Mouse (Mus musculus): Measurements from ENCODE around the gene Ghrh. TPM values are rescaled to one million over a fixed set of nuclear protein-coding genes. Genes with fewer than 3 reads are reported as not detected.
A peak's percentile ranks its signal among the peaks of the same experiment; 100 is the strongest.

The Ghrh gene
- total and polyA plus RNA-seq, 2 experiments from 2014 or later, result 1.0 TPM; not detected in 1

DNA sequence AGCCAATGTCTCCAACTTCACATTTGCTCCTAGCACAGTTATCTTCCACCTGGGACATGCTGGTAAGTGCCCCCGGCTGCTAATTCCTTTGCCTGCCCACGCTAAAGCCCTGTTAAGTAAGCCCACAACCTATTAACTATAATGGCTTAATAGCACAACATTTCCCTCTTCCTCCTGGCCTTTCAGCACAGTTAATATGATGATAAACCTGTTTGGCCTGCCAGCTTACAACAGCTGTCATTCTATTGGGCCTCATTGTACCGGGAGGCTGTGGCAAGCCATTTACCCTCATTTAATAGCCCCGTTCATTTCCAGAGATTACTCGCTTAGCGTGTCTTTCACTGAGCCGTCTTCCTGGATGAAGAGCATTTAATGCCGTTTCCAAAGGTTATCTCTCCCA, 27.2 kb downstream of the Ghrh start:
- peaks cover 49% of the 10 kb centered on the region for H3K36me3 ChIP-seq (ENCODE audit: insufficient read depth, low read length)
- DNase-seq (ENCODE audit: low spot score) (no peak), ATAC-seq (no peak)
- H3K4me2 ChIP-seq (ENCODE audit: low read depth, low read length), result no peak overlapping the region
- WGBS, result 70% methylated on average over 8 of the region's 8 CpGs
- no peaks in the 10 kb centered on the region for H3K9me3 ChIP-seq (ENCODE audit: low read length)
- no peak overlapping the region for H3K27ac ChIP-seq
- no peak for TF ChIP-seq CTCF (IDR thresholded peaks at IDR 0.05; ENCODE audit: low read depth)
- no peaks in the 10 kb centered on the region for H3K27me3 ChIP-seq (ENCODE audit: insufficient read depth, low read length)
- H3K4me1 ChIP-seq (ENCODE audit: insufficient read depth, low read length), result 0 out of 2 replicates have a peak, but pooled peaks cover 3% of the 10 kb centered on the region
- H3K4me3 ChIP-seq (ENCODE audit: low read length), result no peak overlapping the region
- no peak overlapping the region for H3K9ac ChIP-seq (replicated peaks; ENCODE audit: low read length)

GRCm38 (mm10) chr2:157317220-157317619, 30.1 kb downstream of the Ghrh start:
- Histone ChIP-seq H3K27ac (no peak overlapping the region), H3K4me2 (ENCODE audit: low read depth, low read length) (no peak overlapping the region), H3K9me3 (ENCODE audit: low read length) (no peaks in the 10 kb centered on the region), H3K4me1 (ENCODE audit: insufficient read depth, low read length) (peaks cover 4% of the 10 kb centered on the region; the same call in 1 of the 2 replicates), H3K36me3 (ENCODE audit: insufficient read depth, low read length) (peaks cover 37% of the 10 kb centered on the region), H3K4me3 (ENCODE audit: low read length) (no peak overlapping the region), H3K9ac (replicated peaks; ENCODE audit: low read length) (no peak overlapping the region), H3K27me3 (ENCODE audit: insufficient read depth, low read length) (no peaks in the 10 kb centered on the region)
- no peak for TF ChIP-seq CTCF (IDR thresholded peaks at IDR 0.05; ENCODE audit: low read depth)
- ATAC-seq (no peak), DNase-seq (ENCODE audit: low spot score) (no peak)
- WGBS, result 76% methylated on average over 6 of the region's 6 CpGs

DNA sequence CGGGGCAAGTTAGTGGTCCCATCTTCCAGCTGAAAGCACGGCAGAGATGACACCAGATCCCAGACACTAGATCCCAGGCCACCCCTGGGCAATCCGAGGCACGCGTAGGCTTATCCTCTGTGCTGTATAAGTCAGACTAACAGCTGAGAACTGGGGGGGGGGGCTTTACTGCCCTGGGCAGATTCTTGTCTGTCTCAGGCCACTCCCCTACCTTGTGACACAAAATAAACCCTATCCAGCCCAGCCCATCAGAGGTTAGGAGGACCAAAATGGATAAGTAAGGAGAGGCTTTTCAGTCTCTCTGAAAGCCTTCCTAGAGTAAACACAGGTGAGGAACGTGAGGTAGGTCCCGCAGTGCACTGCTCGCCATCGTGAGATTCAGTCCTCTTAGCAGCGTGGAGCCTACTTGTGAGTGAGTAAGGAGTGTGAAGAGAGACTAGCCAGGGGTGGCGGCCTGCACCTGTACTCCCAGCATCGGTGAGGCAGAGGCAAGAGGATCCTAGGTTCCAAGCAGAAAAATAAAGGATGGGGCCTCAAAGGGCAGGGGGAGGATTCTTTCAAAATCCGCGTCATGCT, 30.9 kb downstream of the Ghrh start:
- 82% methylated on average over 14 of the region's 14 CpGs for WGBS
- Histone ChIP-seq H3K36me3 (ENCODE audit: insufficient read depth, low read length) (peaks cover 35% of the 10 kb centered on the region), H3K9me3 (ENCODE audit: low read length) (no peaks in the 10 kb centered on the region), H3K4me3 (ENCODE audit: low read length) (no peak overlapping the region), H3K4me1 (ENCODE audit: insufficient read depth, low read length) (peaks cover 4% of the 10 kb centered on the region; the same call in 1 of the 2 replicates), H3K4me2 (ENCODE audit: low read depth, low read length) (no peak overlapping the region), H3K9ac (replicated peaks; ENCODE audit: low read length) (no peak overlapping the region), H3K27ac (no peak overlapping the region), H3K27me3 (ENCODE audit: insufficient read depth, low read length) (no peaks in the 10 kb centered on the region)
- ATAC-seq, result no peak
- DNase-seq (ENCODE audit: low spot score), result no peak
- no peak for TF ChIP-seq CTCF (IDR thresholded peaks at IDR 0.05; ENCODE audit: low read depth)

DNA sequence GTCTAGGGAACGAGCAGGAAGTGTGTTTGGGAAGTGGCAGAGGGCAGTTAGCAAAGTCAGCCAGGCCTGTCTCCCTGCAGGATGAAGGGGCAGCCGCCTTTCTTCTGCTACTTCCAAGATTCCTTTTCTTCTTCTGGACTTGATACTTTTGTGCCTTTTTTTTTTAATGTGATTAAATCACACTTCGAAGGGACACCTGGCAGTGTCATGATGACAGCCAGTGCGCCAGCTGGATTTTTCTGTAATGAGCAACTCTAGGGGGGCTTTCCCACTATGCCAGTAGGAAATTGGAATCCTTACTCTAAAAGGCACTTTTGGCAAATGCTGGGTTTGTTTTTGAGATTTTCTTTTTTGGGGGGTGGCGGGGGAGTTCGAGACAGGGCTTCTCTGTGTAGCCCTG, 31.8 kb downstream of the Ghrh start:
- peaks cover 4% of the 10 kb centered on the region; the same call in 1 of the 2 replicates for H3K4me1 ChIP-seq (ENCODE audit: insufficient read depth, low read length)
- H3K27ac ChIP-seq, result 0 out of 2 replicates have a peak overlapping the region, but pooled peaks have one; percentile 68
- peaks cover 35% of the 10 kb centered on the region for H3K36me3 ChIP-seq (ENCODE audit: insufficient read depth, low read length)
- no peak overlapping the region for H3K4me3 ChIP-seq (ENCODE audit: low read length)
- no peaks in the 10 kb centered on the region for H3K27me3 ChIP-seq (ENCODE audit: insufficient read depth, low read length)
- H3K9ac ChIP-seq (replicated peaks; ENCODE audit: low read length), result no peak overlapping the region
- no peak for DNase-seq (ENCODE audit: low spot score)
- WGBS, result 71% methylated on average over 6 of the region's 6 CpGs
- TF ChIP-seq CTCF (IDR thresholded peaks at IDR 0.05; ENCODE audit: low read depth), result no peak
- no peaks in the 10 kb centered on the region for H3K9me3 ChIP-seq (ENCODE audit: low read length)
- no peak for ATAC-seq
- no peak overlapping the region for H3K4me2 ChIP-seq (ENCODE audit: low read depth, low read length)

- Histone ChIP-seq H3K4me1 (ENCODE audit: insufficient read depth, low read length) (peaks cover 4% of the 10 kb centered on the region; the same call in 1 of the 2 replicates), H3K4me2 (ENCODE audit: low read depth, low read length) (no peak overlapping the region), H3K9me3 (ENCODE audit: low read length) (no peaks in the 10 kb centered on the region), H3K9ac (replicated peaks; ENCODE audit: low read length) (no peak overlapping the region), H3K27ac (peak overlapping the region; percentile 68), H3K27me3 (ENCODE audit: insufficient read depth, low read length) (no peaks in the 10 kb centered on the region), H3K36me3 (ENCODE audit: insufficient read depth, low read length) (peaks cover 40% of the 10 kb centered on the region), H3K4me3 (ENCODE audit: low read length) (no peak overlapping the region)
- 31% methylated on average over 7 of the region's 7 CpGs for WGBS
- TF ChIP-seq CTCF (IDR thresholded peaks at IDR 0.05; ENCODE audit: low read depth), result no peak
- DNase-seq (ENCODE audit: low spot score) (peak; percentile 84), ATAC-seq (peak; percentile 67)
Measured at GRCm38 (mm10) chr2:157314310-157314709, 33.0 kb downstream of the Ghrh start.

DNA sequence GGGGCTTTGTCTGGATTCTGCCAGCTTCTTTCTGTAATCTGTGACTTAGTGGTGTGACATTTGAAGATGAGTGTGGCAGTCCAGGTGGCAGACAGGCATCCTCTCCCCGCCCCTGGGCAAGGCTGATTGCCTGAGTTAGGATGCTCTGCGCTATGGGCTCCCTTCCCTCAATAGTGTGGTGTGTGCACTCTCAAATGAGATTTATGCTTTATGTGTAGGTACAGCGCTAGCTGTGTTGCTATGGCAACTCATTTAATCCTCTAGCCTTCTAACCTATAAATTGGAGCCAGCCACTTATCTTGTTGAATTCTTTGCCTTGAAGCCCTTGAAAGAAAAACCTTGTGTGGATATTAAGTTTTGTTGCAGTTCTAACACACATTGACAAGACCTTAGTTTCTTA, 33.6 kb downstream of the Ghrh start:
- Histone ChIP-seq H3K27me3 (ENCODE audit: insufficient read depth, low read length) (no peaks in the 10 kb centered on the region), H3K4me1 (ENCODE audit: insufficient read depth, low read length) (peaks cover 4% of the 10 kb centered on the region; the same call in 1 of the 2 replicates), H3K36me3 (ENCODE audit: insufficient read depth, low read length) (peaks cover 40% of the 10 kb centered on the region), H3K4me3 (ENCODE audit: low read length) (no peak overlapping the region), H3K4me2 (ENCODE audit: low read depth, low read length) (no peak overlapping the region), H3K9me3 (ENCODE audit: low read length) (no peaks in the 10 kb centered on the region), H3K9ac (replicated peaks; ENCODE audit: low read length) (no peak overlapping the region), H3K27ac (peak overlapping the region; percentile 68)
- WGBS, result 54% methylated on average over 3 of the region's 3 CpGs
- DNase-seq (ENCODE audit: low spot score) (peak; percentile 49), ATAC-seq (0 out of 2 replicates have a peak, but pooled peaks have one; percentile 41)
- TF ChIP-seq CTCF (IDR thresholded peaks at IDR 0.05; ENCODE audit: low read depth), result no peak

DNA sequence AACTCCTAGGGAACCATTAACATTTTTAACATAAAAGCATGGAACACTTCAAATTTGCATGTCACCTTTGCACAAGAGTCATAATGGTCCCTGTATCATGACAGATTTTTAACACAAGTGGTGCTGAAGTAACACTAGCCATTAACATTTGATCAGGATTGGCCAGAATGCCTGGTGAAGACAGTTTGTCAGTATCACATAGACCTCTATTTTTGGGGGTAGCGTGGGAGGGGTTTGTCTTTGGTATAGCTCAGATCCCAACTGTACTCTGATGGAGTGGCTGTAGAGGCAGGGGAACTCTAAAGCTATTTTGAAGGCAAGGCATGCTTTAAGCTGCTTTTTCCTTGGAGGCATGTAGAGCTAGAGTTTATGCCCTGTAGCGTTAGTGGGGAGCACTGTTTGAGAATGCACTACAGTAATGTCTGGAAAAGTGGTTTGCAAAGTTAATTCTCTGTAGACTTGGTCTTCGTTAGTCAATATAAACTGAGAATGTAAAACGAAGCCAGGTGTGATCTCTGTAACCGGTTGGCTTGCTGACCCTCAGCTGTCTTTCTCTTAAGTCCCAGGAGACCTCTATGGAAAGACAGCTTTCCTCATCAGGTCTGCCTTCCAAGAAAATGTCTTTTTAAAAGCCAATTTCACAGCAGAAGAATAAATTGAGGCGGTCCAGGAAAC, 36.2 kb downstream of the Ghrh start:
- no peak for DNase-seq (ENCODE audit: low spot score)
- peaks cover 20% of the 10 kb centered on the region for H3K36me3 ChIP-seq (ENCODE audit: insufficient read depth, low read length)
- no peaks in the 10 kb centered on the region for H3K27me3 ChIP-seq (ENCODE audit: insufficient read depth, low read length)
- no peak overlapping the region for H3K27ac ChIP-seq
- TF ChIP-seq CTCF (IDR thresholded peaks at IDR 0.05; ENCODE audit: low read depth), result no peak
- no peak overlapping the region for H3K4me2 ChIP-seq (ENCODE audit: low read depth, low read length)
- no peaks in the 10 kb centered on the region for H3K9me3 ChIP-seq (ENCODE audit: low read length)
- ATAC-seq, result no peak
- H3K4me3 ChIP-seq (ENCODE audit: low read length), result no peak overlapping the region
- peaks cover 4% of the 10 kb centered on the region; the same call in 1 of the 2 replicates for H3K4me1 ChIP-seq (ENCODE audit: insufficient read depth, low read length)
- WGBS, result 83% methylated on average over 6 of the region's 6 CpGs
- H3K9ac ChIP-seq (replicated peaks; ENCODE audit: low read length), result no peak overlapping the region
